Mouse (Mus musculus) macrophage (primary cell): ENCODE results near the gene Hhipl1. TPM values are rescaled to one million over a fixed set of nuclear protein-coding genes. Genes with fewer than 3 reads are reported as not detected.

Experiments
- H3K27ac ChIP-seq: fragments of 350-480 bp; formaldehyde crosslinking; 2 replicates; pipeline ENCODE4 v1.9.0; 2021
- H3K36me3 ChIP-seq: fragments of 350-480 bp; formaldehyde crosslinking; 2 replicates; pipeline ENCODE4 v1.9.0; 2021; ENCODE audit errors: inconsistent target
- H3K4me3 ChIP-seq: fragments of 350-480 bp; formaldehyde crosslinking; 2 replicates; pipeline ENCODE4 v1.9.0; 2021; ENCODE audit errors: inconsistent target
- H3K79me2 ChIP-seq: fragments of 350-480 bp; formaldehyde crosslinking; 2 replicates; pipeline ENCODE4 v1.9.0; 2021; ENCODE audit errors: inconsistent target
- WGBS: methylation state at CpG from one replicate; pipeline ENCODE4 v1.1.7; 2026; ENCODE audit warnings: inconsistent platforms; ENCODE audit not compliant: missing documents; 5-methylcytosine and 5-hydroxymethylcytosine counted together
- polyA plus RNA-seq: library from polyadenylated mRNA; stranded (reverse); fragments of 250-400 nt; gene quantifications from 3 replicates; pipeline ENCODE4 v1.2.4, GENCODE M21; 2018; ENCODE audit warnings: inconsistent platforms

The Hhipl1 gene
- polyA plus RNA-seq, 1 experiment from 2014 or later, result not detected

GRCm38 (mm10) chr12:108378379-108379133 lies 72.5 kb downstream of the Hhipl1 start:
- no peak overlapping the region for H3K4me3 ChIP-seq
- 88% methylated on average over 13 of the region's 13 CpGs for WGBS
- H3K36me3 ChIP-seq, result no peaks in the 10 kb centered on the region
- H3K27ac ChIP-seq, result no peak overlapping the region
- H3K79me2 ChIP-seq, result no peaks in the 10 kb centered on the region

Other genes starting within 250 kb of the Hhipl1 start
- 75.0 to 121 TPM (median 84.4 TPM) in 3 replicates for gene Setd3, start 127.0 kb upstream of the Hhipl1 start, polyA plus RNA-seq
- 25.3 to 59.6 TPM (median 30.0 TPM) in 3 replicates for gene Ccnk, start 126.7 kb upstream of the Hhipl1 start, polyA plus RNA-seq
- 0.05 to 0.14 TPM (median 0.06 TPM) in 3 replicates for gene Ccdc85c, start 30.8 kb upstream of the Hhipl1 start, polyA plus RNA-seq
- not detected in 3 replicates for gene Cyp46a1, start 28.1 kb downstream of the Hhipl1 start, polyA plus RNA-seq
- gene Eml1, start 64.7 kb downstream of the Hhipl1 start, polyA plus RNA-seq, result not detected in 3 replicates
- gene Evl, start 248.4 kb downstream of the Hhipl1 start, polyA plus RNA-seq, result 336 to 485 TPM (median 343 TPM) in 3 replicates